Mouse (Mus musculus): ENCODE results near the gene Scp2. TPM values are rescaled to one million over a fixed set of nuclear protein-coding genes. Genes with fewer than 3 reads are reported as not detected.
"Not testable (repeated sequence)": the region's sequence is repeated elsewhere in the genome, so short reads cannot be mapped to it uniquely, and the experiment has no call there.

Scp2 gene
- polyA plus RNA-seq, 1 experiment from 2014 or later, result 239 TPM

GRCm38 (mm10) chr4:108079762-108080161 is 65.0 kb downstream of the Scp2 start:
- TF ChIP-seq CTCF (IDR thresholded peaks at IDR 0.05; ENCODE audit: low read depth), result no peak
- Histone ChIP-seq H3K36me3 (ENCODE audit: insufficient read depth) (no peaks in the 10 kb centered on the region), H3K27ac (ENCODE audit: low read depth) (no peak overlapping the region; the same call in 1 of the 2 replicates), H3K4me2 (no peak overlapping the region), H3K27me3 (ENCODE audit: insufficient read depth, low read length) (no peaks in the 10 kb centered on the region), H3K4me1 (ENCODE audit: insufficient read depth) (no peaks in the 10 kb centered on the region), H3K9me3 (ENCODE audit: low read depth, low read length) (no peaks in the 10 kb centered on the region), H3K9ac (no peak overlapping the region), H3K4me3 (ENCODE audit: low read depth, low read length) (no peak overlapping the region)
- peak; percentile 66; the same call in 1 of the 2 replicates for ATAC-seq (ENCODE audit: insufficient read depth)
- DNase-seq, result peak; percentile 67
- WGBS, result 39% methylated on average over 2 of the region's 2 CpGs

GRCm38 (mm10) chr4:108079191-108079590 is 65.6 kb downstream of the Scp2 start:
- not testable (repeated sequence) for H3K4me2 ChIP-seq; H3K27ac ChIP-seq (ENCODE audit: low read depth); H3K27me3 ChIP-seq (ENCODE audit: insufficient read depth, low read length); H3K9me3 ChIP-seq (ENCODE audit: low read depth, low read length); H3K4me3 ChIP-seq (ENCODE audit: low read depth, low read length); ATAC-seq (ENCODE audit: insufficient read depth); H3K4me1 ChIP-seq (ENCODE audit: insufficient read depth); H3K36me3 ChIP-seq (ENCODE audit: insufficient read depth); H3K9ac ChIP-seq
- WGBS, result 63% methylated on average over 15 of the region's 15 CpGs
- peak; percentile 34 for DNase-seq

GRCm38 (mm10) chr4:108077224-108077955 is 67.4 kb downstream of the Scp2 start:
- TF ChIP-seq CTCF (IDR thresholded peaks at IDR 0.05; ENCODE audit: low read depth), result no peak
- Histone ChIP-seq H3K9me3 (ENCODE audit: low read depth, low read length) (no peaks in the 10 kb centered on the region), H3K4me1 (ENCODE audit: insufficient read depth) (peaks cover 7% of the 10 kb centered on the region; the same call in 1 of the 2 replicates), H3K9ac (no peak overlapping the region), H3K36me3 (ENCODE audit: insufficient read depth) (no peaks in the 10 kb centered on the region), H3K27ac (ENCODE audit: low read depth) (no peak overlapping the region), H3K4me3 (ENCODE audit: low read depth, low read length) (no peak overlapping the region), H3K4me2 (no peak overlapping the region), H3K27me3 (ENCODE audit: insufficient read depth, low read length) (no peaks in the 10 kb centered on the region)
- WGBS, result 69% methylated on average over 3 of the region's 3 CpGs
- DNase-seq, result no peak
- no peak for ATAC-seq (ENCODE audit: insufficient read depth)

DNA sequence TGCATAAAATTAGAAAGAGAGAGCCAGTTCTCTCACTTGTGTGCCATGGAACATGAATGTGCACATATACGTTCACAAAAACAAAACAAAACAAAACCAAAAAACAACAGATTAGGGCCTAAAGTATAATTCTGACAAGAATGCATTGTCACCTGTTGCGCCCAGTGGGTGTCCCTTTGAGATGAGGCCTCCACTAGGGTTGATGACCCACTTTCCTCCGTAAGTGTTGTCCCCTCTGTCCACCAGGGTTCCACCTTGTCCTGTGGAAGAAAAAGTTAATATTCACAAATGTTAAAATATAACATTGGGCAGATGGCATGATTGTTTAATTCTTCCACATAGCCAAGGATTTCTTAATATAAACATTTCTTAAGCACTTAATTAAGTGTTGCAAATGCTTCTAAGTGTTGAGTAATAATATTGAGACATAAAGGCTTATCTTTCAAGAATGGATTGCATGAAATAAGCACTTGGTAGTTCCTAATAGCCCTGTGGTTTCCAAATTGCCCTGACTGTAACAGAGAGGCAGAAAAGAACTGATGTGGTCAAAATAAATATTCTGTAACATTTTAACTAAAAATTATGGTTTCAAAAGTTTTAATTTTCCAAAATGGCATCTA is 70.5 kb downstream of the Scp2 start:
- Histone ChIP-seq H3K36me3 (ENCODE audit: insufficient read depth) (no peaks in the 10 kb centered on the region), H3K4me2 (no peak overlapping the region), H3K27ac (ENCODE audit: low read depth) (no peak overlapping the region; the same call in 1 of the 2 replicates), H3K9ac (no peak overlapping the region), H3K4me1 (ENCODE audit: insufficient read depth) (peaks cover 7% of the 10 kb centered on the region; the same call in 1 of the 2 replicates), H3K9me3 (ENCODE audit: low read depth, low read length) (no peaks in the 10 kb centered on the region), H3K27me3 (ENCODE audit: insufficient read depth, low read length) (no peaks in the 10 kb centered on the region), H3K4me3 (ENCODE audit: low read depth, low read length) (no peak overlapping the region)
- 47% methylated on average over 3 of the region's 3 CpGs for WGBS
- DNase-seq (peak; percentile 70), ATAC-seq (ENCODE audit: insufficient read depth) (no peak)
- peak; percentile 23; the same call in 1 of the 2 replicates for TF ChIP-seq CTCF (IDR thresholded peaks at IDR 0.05; ENCODE audit: low read depth)

DNA sequence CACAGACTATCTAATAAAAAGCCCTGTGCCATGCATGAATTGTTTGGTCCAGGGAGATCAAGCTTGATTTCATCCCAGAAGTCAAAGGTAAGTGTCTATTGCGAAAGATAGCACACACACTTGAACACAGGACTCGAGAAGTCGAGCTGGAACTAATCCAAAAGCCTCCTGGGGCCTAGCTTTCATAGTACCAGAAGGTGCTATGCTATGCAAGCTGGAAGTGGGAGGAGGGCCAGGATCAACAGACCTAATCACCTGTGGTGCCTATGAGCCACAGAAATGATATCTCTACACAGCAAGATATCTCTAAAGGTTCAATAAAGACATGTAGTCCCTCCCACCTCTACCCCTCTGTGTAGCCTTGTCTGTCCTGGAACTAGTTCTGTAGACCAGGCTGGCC is 72.7 kb downstream of the Scp2 start:
- 88% methylated on average over 3 of the region's 3 CpGs for WGBS
- H3K27ac ChIP-seq (ENCODE audit: low read depth), result no peak overlapping the region
- H3K4me1 ChIP-seq (ENCODE audit: insufficient read depth), result peaks cover 7% of the 10 kb centered on the region; the same call in 1 of the 2 replicates
- ATAC-seq (ENCODE audit: insufficient read depth), result no peak
- no peak overlapping the region for H3K9ac ChIP-seq
- TF ChIP-seq CTCF (IDR thresholded peaks at IDR 0.05; ENCODE audit: low read depth), result no peak
- H3K27me3 ChIP-seq (ENCODE audit: insufficient read depth, low read length), result no peaks in the 10 kb centered on the region
- no peak overlapping the region for H3K4me2 ChIP-seq
- DNase-seq, result no peak
- no peaks in the 10 kb centered on the region for H3K9me3 ChIP-seq (ENCODE audit: low read depth, low read length)
- H3K36me3 ChIP-seq (ENCODE audit: insufficient read depth), result peaks cover 12% of the 10 kb centered on the region
- no peak overlapping the region for H3K4me3 ChIP-seq (ENCODE audit: low read depth, low read length)

DNA sequence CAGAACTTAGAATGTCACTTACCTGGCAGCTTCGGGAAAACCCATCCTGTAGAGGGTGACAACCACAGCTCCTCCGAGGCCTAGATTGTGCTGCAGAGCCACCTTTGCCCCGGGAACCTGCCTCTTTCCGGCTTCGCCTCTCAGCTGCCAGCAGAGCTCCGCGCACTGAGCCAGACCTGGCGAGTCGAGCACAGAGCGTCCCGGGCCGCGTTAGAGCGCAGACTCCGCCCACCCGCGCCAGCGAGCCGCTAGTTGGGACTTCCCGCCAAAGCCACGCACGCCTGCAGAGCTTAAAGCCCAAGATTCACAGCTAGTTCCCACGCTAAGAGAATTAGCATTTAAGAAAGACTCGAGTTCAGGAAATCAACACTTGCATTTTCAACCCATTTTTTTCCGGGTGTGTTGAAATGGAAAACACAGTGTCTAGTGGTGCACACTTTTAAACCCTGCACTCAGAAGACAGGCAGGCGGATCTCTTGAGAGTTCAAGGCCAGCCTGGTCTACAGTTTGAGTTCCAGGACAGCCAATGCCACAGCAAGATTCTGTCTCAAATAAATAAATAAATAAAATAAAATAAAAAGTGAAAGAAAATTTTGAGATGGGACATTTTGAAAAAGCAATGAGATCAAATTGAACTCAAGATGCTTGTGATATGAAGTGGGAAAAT is 73.4 kb downstream of the Scp2 start:
- H3K9ac ChIP-seq, result peak overlapping the region; percentile 55
- no peaks in the 10 kb centered on the region for H3K9me3 ChIP-seq (ENCODE audit: low read depth, low read length)
- H3K36me3 ChIP-seq (ENCODE audit: insufficient read depth), result peaks cover 12% of the 10 kb centered on the region
- TF ChIP-seq CTCF (IDR thresholded peaks at IDR 0.05; ENCODE audit: low read depth), result no peak
- H3K4me1 ChIP-seq (ENCODE audit: insufficient read depth), result peaks cover 7% of the 10 kb centered on the region; the same call in 1 of the 2 replicates
- 2% methylated on average over 26 of the region's 26 CpGs for WGBS
- H3K4me3 ChIP-seq (ENCODE audit: low read depth, low read length), result peak overlapping the region; percentile 55
- H3K27me3 ChIP-seq (ENCODE audit: insufficient read depth, low read length), result no peaks in the 10 kb centered on the region
- H3K4me2 ChIP-seq, result peak overlapping the region; percentile 77
- H3K27ac ChIP-seq (ENCODE audit: low read depth), result no peak overlapping the region
- ATAC-seq (ENCODE audit: insufficient read depth) (peak; percentile 95), DNase-seq (peak; percentile 99)

GRCm38 (mm10) chr4:108070723-108071122 is 74.1 kb downstream of the Scp2 start:
- no peak for ATAC-seq (ENCODE audit: insufficient read depth)
- peak overlapping the region; percentile 55 for H3K4me3 ChIP-seq (ENCODE audit: low read depth, low read length)
- H3K4me2 ChIP-seq, result peak overlapping the region; percentile 77
- no peak for TF ChIP-seq CTCF (IDR thresholded peaks at IDR 0.05; ENCODE audit: low read depth)
- H3K27ac ChIP-seq (ENCODE audit: low read depth), result no peak overlapping the region
- H3K4me1 ChIP-seq (ENCODE audit: insufficient read depth), result peaks cover 7% of the 10 kb centered on the region; the same call in 1 of the 2 replicates
- peaks cover 18% of the 10 kb centered on the region for H3K36me3 ChIP-seq (ENCODE audit: insufficient read depth)
- H3K9ac ChIP-seq, result peak overlapping the region; percentile 55
- peak; percentile 20 for DNase-seq
- no peaks in the 10 kb centered on the region for H3K9me3 ChIP-seq (ENCODE audit: low read depth, low read length)
- no peaks in the 10 kb centered on the region for H3K27me3 ChIP-seq (ENCODE audit: insufficient read depth, low read length)
- 5% methylated on average over 8 of the region's 8 CpGs for whole genome bisulfite sequencing
